Mouse (Mus musculus) cerebellum, postnatal 25 days (tissue): ENCODE measurements at regions not wholly inside any gene's neighbourhood (a gene's known extent, or its start where the extent isn't known, plus 50 kb on each side); places are given as distances from the start of the nearest gene placed in this dataset.

Experiments used
- DNase-seq, 2 experiments: peaks; one replicate each; pipeline ENCODE4 v3.0.0; 2021; ENCODE audit warnings: mixed read lengths in 2 of 2

- DNase-seq: no peak
Observed at GRCm38 (mm10) chr2:48409876-48410275, 404.0 kb upstream of the Acvr2a start.

GRCm38 (mm10) chr2:48411392-48411791, 402.5 kb upstream of the Acvr2a start:
- no peak for DNase-seq

DNA sequence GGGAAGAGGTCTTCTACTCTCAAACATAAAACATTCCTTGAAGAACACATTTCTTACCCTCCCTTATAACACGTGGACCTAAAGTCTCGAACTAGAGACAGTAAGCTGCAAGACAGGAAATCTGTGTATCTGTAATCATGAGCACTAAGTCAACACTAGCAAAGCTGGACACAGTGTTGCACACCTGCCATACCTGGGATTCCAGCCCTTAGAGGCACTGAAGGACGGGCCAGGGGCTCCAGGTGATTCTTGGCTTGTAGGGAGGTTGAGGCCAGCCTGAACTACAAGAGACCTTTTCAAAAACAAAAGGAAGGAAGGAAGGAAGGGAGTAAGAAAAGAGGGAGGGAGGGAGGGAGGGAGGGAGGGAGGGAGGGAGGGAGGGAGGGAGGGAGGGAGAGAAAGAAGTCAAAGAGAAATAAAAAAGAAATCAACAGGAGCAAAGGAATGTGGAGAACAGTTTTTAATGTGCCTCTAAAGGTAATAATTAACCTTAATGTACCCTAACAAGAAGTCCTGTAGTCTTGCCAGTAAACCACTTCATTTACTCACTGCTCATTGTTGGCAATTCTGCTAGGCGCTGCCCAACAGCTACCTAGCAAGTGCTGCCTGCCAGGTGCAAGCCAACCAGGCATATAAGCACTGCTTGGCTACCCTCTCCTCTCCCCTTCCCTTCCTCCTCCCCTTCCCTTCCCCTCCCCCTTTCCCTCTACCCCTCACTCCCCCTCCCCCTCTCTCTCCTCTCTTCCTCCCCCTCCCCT, 401.0 kb upstream of the Acvr2a start:
- DNase-seq: no peak

- no peak for DNase-seq
Observed at GRCm38 (mm10) chr2:48414596-48415481, 399.1 kb upstream of the Acvr2a start.

DNA sequence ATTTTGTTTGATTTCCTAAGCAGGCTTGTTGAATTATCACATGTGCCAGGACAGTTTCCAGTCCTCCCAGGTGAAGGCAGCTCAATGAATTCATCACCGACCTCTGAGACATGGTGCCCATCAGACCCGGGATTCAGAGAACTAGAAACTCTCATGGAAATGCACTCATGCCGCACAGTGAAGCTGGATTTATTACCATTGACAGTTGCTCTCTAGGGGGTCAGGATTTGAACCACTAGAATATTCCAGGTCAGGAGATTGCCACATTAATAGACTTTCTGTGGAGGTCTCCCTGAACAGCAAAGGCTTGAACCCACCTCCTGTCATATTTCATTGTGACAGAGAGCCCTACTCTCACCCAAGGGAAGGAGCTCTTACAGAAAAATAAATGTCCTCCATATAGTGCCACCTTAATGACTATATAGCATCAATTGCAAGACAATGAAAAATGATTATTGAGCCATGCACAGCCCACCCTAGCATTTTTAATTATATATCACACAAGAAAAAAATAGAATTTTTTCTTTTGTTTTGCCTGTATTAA, 397.6 kb upstream of the Acvr2a start:
- DNase-seq: no peak

- DNase-seq: no peak
Observed at GRCm38 (mm10) chr2:48417000-48417596, 396.8 kb upstream of the Acvr2a start.

- no peak for DNase-seq
Observed at GRCm38 (mm10) chr2:48420791-48421190, 393.1 kb upstream of the Acvr2a start.

GRCm38 (mm10) chr2:48423861-48424442, 390.0 kb upstream of the Acvr2a start:
- no peak for DNase-seq

GRCm38 (mm10) chr2:48424562-48424961, 389.3 kb upstream of the Acvr2a start:
- no peak for DNase-seq

DNA sequence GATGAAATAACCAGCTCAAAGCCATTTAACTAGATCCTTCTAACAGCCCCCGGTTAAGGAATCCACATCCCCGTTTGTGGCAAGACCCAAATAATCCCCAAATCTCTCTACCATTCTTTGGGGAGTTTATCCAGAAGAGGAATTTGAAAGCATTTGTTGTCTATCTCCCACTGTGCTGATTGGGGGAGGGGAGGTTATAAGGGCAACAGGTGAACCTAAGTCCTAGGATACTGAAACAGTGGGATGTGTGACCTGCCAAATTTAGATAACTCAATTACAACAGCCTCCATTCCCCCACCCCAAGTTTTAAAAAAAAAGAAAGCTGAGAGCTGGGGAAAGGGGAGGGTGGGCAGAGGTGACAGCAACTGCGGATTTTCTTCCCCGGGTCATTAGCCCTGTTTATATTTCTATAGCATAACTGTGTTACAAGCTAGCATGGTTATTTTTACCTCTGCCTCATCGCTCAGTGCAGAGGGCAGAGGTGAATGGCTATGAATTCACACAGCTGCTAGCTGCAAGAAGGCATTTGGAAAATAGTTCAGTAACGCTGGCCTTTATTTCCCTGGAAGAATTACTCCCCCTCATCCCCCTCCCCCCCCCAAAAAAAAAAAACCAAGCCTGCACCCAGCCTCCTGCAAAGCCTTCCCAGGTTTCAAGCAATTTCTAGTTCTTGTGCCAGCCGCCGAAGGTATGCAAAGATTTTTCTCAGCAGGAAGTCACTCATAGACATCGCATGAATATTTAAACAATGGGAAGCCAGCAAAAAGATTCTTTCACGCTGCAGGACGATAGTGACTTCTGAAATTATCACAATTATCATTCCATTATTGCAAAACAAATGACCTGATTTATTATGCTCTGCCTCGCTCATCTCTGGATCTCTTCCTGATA, 388.5 kb upstream of the Acvr2a start:
- no peak for DNase-seq

- no peak for DNase-seq
Observed at GRCm38 (mm10) chr2:48432545-48432944, 381.4 kb upstream of the Acvr2a start.

DNA sequence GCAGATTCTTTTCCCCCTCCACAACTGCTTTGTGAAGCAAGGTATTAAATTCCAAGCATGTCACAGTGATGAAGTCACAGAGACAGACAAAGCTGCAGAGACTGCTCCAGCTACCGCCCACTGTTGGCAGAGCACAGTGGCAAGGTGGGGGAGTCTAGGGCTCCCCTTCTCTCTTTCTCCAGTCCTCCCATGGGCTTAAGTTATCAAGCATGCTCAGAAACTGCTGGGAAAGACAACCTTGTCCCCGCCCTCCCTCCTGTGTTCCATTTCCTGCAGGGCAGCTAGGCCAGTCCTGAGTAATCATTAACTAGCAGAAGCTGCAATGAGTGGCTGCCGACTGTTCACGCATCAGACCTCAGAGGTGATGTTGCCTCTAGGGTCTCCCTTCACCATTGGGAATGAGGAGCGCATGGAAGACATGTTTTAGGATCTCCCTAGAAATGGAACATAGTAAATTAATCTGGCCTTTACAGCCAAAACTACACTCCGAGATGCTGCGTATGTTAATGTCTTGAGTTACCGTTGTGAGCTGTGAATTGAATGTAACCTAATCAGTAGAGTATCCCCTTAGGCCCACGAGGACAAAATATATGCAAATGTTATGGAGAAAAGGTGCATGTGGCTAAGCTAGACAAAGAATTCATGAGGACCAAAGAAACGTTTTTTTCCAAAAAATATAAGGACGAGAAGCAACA, 372.5 kb upstream of the Acvr2a start:
- DNase-seq: no peak

DNA sequence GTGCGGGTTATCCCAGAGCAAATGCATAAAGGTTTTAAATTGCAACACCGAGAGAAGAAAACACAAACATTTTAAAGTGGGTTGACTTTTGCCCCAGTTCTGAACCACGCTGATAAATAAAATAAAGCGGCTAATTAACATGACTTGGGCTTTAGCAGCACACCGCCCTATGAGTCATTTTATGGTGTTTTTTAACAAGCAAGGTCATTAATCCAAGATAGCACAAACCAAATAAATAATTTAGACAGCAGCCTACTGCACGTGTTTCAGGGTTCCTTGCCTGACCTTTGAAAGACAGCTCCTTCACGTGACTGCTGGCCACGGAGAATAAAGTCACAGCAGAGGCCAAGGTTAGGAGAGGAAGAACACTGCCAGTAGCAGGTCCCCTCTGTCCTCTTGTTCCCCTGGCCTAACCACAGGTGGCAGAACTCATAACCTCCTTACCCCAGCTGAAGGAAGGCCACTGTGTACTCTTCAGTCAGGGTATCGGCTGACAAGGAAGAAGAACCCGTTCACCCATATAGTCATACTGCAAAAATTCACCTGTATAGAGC, 371.8 kb upstream of the Acvr2a start:
- no peak for DNase-seq

- peak in 1 of 2 experiments; percentile 31 for DNase-seq
Observed at GRCm38 (mm10) chr2:48445898-48446604, 367.9 kb upstream of the Acvr2a start.

DNA sequence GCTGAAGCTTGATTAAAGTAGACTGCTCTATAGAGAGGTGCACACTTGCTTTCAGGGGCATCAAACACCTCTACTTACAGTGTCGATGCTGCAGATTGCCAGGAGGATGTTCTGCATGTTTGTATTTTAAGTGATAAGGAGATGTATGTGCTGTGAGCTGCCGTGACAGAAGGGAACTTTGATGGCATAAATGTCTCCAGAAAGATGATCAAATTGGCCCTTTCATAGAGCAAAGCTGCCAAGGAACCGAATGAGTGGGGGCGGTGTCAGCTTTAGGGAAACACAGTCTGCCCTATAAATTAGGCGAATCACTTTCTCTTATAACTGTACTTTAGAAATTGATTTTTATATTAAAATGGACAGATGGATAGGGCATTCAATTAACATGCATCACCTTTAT, 367.3 kb upstream of the Acvr2a start:
- DNase-seq: peak in 1 of 2 experiments; percentile 12

- DNase-seq: no peak
Observed at GRCm38 (mm10) chr2:48449165-48449842, 364.6 kb upstream of the Acvr2a start.

DNA sequence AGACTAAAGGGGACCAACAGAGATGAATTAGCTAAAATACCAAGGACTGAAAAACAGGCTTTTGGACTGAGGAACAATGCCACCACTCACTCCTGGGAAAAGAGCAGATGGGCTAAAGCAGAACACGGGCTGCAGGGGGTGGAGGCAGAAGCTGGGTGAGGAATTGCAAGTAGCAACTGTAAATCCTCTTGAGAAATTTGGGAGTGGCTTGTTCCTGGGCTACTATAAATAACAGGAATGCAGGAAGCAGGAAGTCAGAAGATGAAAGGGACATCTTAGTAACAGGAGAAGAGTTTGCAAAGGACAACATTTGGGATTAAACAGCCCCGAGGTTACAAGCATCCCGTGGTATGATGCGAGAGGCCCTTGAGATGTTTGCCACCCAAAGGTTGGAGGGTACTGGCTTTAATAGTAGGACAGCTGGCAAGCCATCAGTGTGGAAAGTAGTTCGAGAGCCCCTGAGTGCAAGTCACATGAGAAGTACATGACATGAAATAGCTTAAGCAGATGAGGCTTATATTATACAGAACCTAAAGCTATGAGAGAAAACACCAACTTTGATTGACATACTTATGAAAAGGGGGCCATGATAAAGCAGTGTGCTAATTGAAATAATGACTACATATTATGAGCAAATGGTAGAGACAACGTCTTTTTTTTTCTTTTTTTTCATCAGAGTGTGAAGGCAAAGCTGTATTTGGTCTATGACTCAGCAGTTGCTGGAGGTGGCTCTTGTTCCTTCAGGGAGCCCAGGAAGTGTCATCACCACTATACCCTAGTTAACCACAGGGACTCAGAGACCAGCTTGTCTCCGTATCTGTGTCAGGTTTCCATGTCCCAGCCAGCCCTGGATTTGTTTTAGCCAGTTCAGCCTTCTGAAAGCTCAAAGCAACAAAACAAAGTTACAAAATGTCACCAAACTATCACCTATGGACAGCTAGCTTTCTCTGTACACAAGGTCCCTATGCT, 357.6 kb upstream of the Acvr2a start:
- DNase-seq: peak; percentile 57 to 60

GRCm38 (mm10) chr2:48457117-48457516, 356.8 kb upstream of the Acvr2a start:
- DNase-seq: no peak
